Mouse (Mus musculus) right cerebral cortex, postnatal 4 days (tissue): ENCODE results near the gene Spred1.

Source experiments
- DNase-seq: peaks from one replicate; pipeline ENCODE4 v3.0.0-alpha.2; 2022

Spred1 gene

GRCm38 (mm10) chr2:117190915-117191314, 69.7 kb downstream of the Spred1 start:
- no peak for DNase-seq

- no peak for DNase-seq
Observed at GRCm38 (mm10) chr2:117194309-117194708, 73.1 kb downstream of the Spred1 start.

GRCm38 (mm10) chr2:117195151-117195550, 74.0 kb downstream of the Spred1 start:
- no peak for DNase-seq

- DNase-seq = no peak
Observed at GRCm38 (mm10) chr2:117195578-117195977, 74.4 kb downstream of the Spred1 start.

- no peak for DNase-seq
Observed at GRCm38 (mm10) chr2:117200869-117201338, 79.7 kb downstream of the Spred1 start.

- DNase-seq = no peak
Observed at GRCm38 (mm10) chr2:117203350-117203749, 82.2 kb downstream of the Spred1 start.

GRCm38 (mm10) chr2:117204534-117204933, 83.4 kb downstream of the Spred1 start:
- DNase-seq = no peak

- no peak for DNase-seq
Observed at GRCm38 (mm10) chr2:117205066-117205465, 83.9 kb downstream of the Spred1 start.

- DNase-seq = no peak
Observed at GRCm38 (mm10) chr2:117210416-117211085, 89.4 kb downstream of the Spred1 start.

- DNase-seq = no peak
Observed at GRCm38 (mm10) chr2:117216152-117216551, 95.0 kb downstream of the Spred1 start.

- no peak for DNase-seq
Observed at GRCm38 (mm10) chr2:117217695-117218216, 96.6 kb downstream of the Spred1 start.

- DNase-seq = no peak
Observed at GRCm38 (mm10) chr2:117219536-117219935, 98.4 kb downstream of the Spred1 start.

- DNase-seq = no peak
Observed at GRCm38 (mm10) chr2:117222651-117223050, 101.5 kb downstream of the Spred1 start.

- peak; percentile 27 for DNase-seq
Observed at GRCm38 (mm10) chr2:117228601-117229125, 107.5 kb downstream of the Spred1 start.

GRCm38 (mm10) chr2:117230261-117230660, 109.1 kb downstream of the Spred1 start:
- DNase-seq = no peak

GRCm38 (mm10) chr2:117231257-117231656, 110.1 kb downstream of the Spred1 start:
- peak; percentile 98 for DNase-seq
